Mouse (Mus musculus) E14TG2a.4 (cell line): ENCODE data around the gene Lypla2.

Source experiments
- CTCF ChIP-seq: conservative IDR thresholded peaks from 2 replicates; pipeline ENCODE4 v1.5.1; 2014; ENCODE audit warnings: low read length
- POU5F1 ChIP-seq: IDR thresholded peaks from 2 replicates; pipeline ENCODE4 v1.6.1; 2014; ENCODE audit warnings: low read length, borderline replicate concordance

GRCm38 (mm10) chr4:135921257-135922120, 50.9 kb downstream of the Lypla2 start:
- TF ChIP-seq CTCF, result no peak
- TF ChIP-seq POU5F1, result no peak
